Mouse (Mus musculus) midbrain, embryonic 11.5 days (tissue): ENCODE results near the gene Whrn. TPM values are rescaled to one million over a fixed set of nuclear protein-coding genes. Genes with fewer than 3 reads are reported as not detected.

Source experiments
- ATAC-seq: fragments of 200-750 bp; cut with Nextera tagmentation; 2 replicates; pipeline ENCODE4 v1.8.0; 2017; ENCODE audit warnings: moderate TSS enrichment, moderate library complexity; ENCODE audit not compliant: low FRiP score
- DNase-seq: peaks from one replicate; pipeline ENCODE4 v3.0.0; 2015; ENCODE audit warnings: low spot score; ENCODE audit errors: missing footprints
- H3K27ac ChIP-seq: fragments of 300-500 bp; sonication (generic); 2 replicates; pipeline ENCODE4 v1.5.1; 2014; ENCODE audit warnings: low read depth, low read length
- H3K27me3 ChIP-seq: fragments of 300-500 bp; sonication (generic); 2 replicates; pipeline ENCODE4 v1.6.1; 2014; ENCODE audit warnings: mild to moderate bottlenecking, low read length, moderate library complexity, mixed read lengths; ENCODE audit not compliant: control insufficient read depth, insufficient read depth
- H3K36me3 ChIP-seq: fragments of 300-500 bp; sonication (generic); 2 replicates; pipeline ENCODE4 v1.6.1; 2014; ENCODE audit warnings: mild to moderate bottlenecking, low read length, moderate library complexity, mixed read lengths; ENCODE audit not compliant: control insufficient read depth, insufficient read depth
- H3K4me1 ChIP-seq: fragments of 300-500 bp; sonication (generic); 2 replicates; pipeline ENCODE4 v1.6.1; 2014; ENCODE audit warnings: low read length; ENCODE audit not compliant: control insufficient read depth, insufficient read depth
- H3K4me2 ChIP-seq: fragments of 300-500 bp; sonication (generic); 2 replicates; pipeline ENCODE4 v1.6.1; 2014; ENCODE audit warnings: mild to moderate bottlenecking, moderate library complexity
- H3K4me3 ChIP-seq: fragments of 300-500 bp; sonication (generic); 2 replicates; pipeline ENCODE4 v1.5.1; 2014; ENCODE audit warnings: low read depth, low read length
- H3K9ac ChIP-seq: fragments of 300-500 bp; sonication (generic); 2 replicates; pipeline ENCODE4 v1.6.1; 2014; ENCODE audit warnings: low read length
- H3K9me3 ChIP-seq: fragments of 300-500 bp; sonication (generic); 2 replicates; pipeline ENCODE4 v1.6.1; 2016; ENCODE audit warnings: low read length; ENCODE audit not compliant: control insufficient read depth
- WGBS: fragments of 180-500 bp; shearing (Covaris S2); extraction: QIAGEN DNeasy Blood & Tissue Kit; methylation state at CpG from one replicate; pipeline ENCODE4 v1.1.7; 2014; 5-methylcytosine and 5-hydroxymethylcytosine counted together
- polyA plus RNA-seq: library from polyadenylated mRNA; unstranded; fragments of >200 nt; fragmentation: Nextera tagmentation; extraction: Ambion mirVana; gene quantifications from 2 replicates; pipeline ENCODE4 v1.2.1, GENCODE M21; 2014

Gene Whrn
- polyA plus RNA-seq, 1 experiment from 2014 or later, result 9.1 TPM

DNA sequence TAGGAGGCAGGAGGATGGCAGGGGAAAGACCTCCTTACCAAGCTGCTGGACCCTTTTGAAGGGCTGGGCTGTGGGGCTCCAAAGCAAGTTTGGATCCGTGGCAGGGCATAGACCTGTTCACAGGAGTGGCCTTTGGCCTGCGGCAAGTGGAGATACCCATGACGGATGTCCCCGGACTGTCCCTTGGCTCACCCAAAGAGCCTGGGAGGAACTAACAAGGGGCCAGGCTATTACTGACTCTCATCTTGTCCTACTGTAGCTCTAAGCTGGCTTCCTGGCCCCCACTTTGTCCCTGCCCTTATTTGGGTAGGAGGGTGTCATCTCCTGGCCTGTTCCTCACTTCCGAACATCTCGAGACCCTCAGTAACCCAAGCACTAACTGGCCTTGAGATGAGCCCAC, 93.2 kb downstream of the Whrn start:
- Histone ChIP-seq H3K9me3 (no peaks in the 10 kb centered on the region), H3K4me1 (peaks cover 25% of the 10 kb centered on the region), H3K27me3 (no peaks in the 10 kb centered on the region), H3K4me2 (peak overlapping the region; percentile 38), H3K27ac (peak overlapping the region; percentile 44), H3K9ac (peak overlapping the region; percentile 61), H3K4me3 (peak overlapping the region; percentile 18; the same call in 1 of the 2 replicates), H3K36me3 (no peaks in the 10 kb centered on the region)
- ATAC-seq (peak; percentile 8; the same call in 1 of the 2 replicates), DNase-seq (peak; percentile 91)
- 71% methylated on average over 6 of the region's 6 CpGs for WGBS

DNA sequence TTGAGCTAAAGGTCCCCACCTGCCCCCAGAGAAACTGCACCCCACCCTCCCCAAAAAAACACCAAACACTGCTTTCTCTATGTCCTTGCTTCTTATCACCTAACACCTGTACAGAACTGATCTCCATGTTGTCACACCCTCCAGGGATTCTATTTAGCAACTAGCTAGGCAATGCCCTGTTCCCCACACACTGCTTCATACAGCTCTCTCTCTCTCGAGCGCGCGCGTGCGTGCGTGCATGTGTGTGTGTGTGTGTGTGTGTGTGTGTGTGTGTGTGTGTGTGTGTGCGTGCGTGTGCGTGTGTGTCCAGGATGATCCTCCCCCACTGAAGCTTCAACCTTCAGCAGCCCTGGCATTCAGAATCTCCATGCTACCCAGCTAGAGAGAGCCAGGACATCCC, 93.7 kb downstream of the Whrn start:
- H3K4me1 ChIP-seq, result peaks cover 25% of the 10 kb centered on the region
- DNase-seq (no peak), ATAC-seq (no peak)
- WGBS, result 89% methylated on average over 10 of the region's 10 CpGs
- H3K4me3 ChIP-seq, result no peak overlapping the region
- no peak overlapping the region for H3K27ac ChIP-seq
- H3K9me3 ChIP-seq, result no peaks in the 10 kb centered on the region
- no peak overlapping the region; the same call in 1 of the 2 replicates for H3K9ac ChIP-seq
- no peaks in the 10 kb centered on the region for H3K27me3 ChIP-seq
- peak overlapping the region; percentile 38; the same call in 1 of the 2 replicates for H3K4me2 ChIP-seq
- no peaks in the 10 kb centered on the region for H3K36me3 ChIP-seq

DNA sequence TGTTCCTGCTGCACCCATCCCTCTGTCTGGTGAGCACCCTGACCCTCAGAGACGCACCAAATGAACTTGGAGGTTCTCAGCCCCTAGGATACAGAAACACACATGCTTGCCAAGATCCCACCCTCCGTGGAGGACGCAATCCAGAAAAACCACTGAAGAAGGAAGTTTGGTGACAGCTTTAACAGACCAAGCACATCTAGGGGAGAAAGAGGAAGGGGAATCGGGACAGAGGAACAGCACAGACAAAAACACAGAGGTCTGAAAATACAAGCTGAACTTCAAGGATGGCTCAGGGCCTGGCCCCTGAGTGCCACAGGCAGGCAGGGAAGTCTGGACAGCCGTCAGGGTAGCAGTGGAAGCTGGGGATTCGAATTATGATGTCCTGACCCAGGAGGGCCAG, 94.2 kb downstream of the Whrn start:
- H3K27ac ChIP-seq, result no peak overlapping the region
- H3K9ac ChIP-seq, result 0 out of 2 replicates have a peak overlapping the region, but pooled peaks have one; percentile 33
- no peak for ATAC-seq
- no peak for DNase-seq
- H3K4me1 ChIP-seq, result peaks cover 25% of the 10 kb centered on the region
- no peaks in the 10 kb centered on the region for H3K27me3 ChIP-seq
- H3K4me2 ChIP-seq, result no peak overlapping the region
- 86% methylated on average over 6 of the region's 6 CpGs for WGBS
- no peak overlapping the region for H3K4me3 ChIP-seq
- H3K36me3 ChIP-seq, result no peaks in the 10 kb centered on the region
- H3K9me3 ChIP-seq, result no peaks in the 10 kb centered on the region

DNA sequence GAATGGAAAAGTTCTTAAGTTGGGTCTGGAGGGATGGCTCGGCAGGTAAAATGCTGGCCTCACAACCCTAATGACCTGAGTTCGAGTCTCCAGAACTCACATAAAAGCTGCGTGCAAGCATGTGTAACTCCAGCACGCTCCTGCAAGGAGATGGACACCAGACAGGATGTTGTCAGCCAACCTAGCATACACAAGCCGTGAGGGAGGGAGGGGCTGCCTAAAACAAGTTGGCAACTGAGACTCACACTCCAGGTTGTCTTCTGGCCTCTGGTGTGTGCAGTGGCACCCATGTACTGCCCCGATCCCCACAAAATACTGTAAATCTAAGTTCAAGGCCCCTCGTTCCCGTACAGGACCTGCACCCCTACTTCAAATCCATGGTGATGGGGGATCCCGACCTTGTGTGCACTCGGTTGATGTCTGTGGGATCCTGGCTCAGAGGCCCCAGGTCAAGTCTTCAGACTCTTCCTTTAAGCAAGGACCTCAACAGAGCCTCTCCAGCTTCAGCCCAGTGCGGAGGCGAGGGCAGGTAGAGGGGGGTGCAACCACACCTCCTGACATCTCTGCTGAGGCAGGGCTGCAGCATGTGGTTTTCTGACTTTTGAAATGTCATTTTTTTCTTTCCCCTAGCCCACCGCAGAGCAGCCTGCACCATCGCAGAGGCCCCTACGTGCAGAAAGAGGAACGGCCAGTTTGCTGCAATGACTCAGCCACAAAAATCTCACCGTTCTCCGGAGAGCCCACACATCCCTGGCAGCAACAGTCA, 95.1 kb downstream of the Whrn start:
- Histone ChIP-seq H3K36me3 (no peaks in the 10 kb centered on the region), H3K9ac (no peak overlapping the region; the same call in 1 of the 2 replicates), H3K4me2 (no peak overlapping the region), H3K27me3 (no peaks in the 10 kb centered on the region), H3K4me1 (peaks cover 25% of the 10 kb centered on the region), H3K4me3 (no peak overlapping the region), H3K27ac (no peak overlapping the region), H3K9me3 (no peaks in the 10 kb centered on the region)
- ATAC-seq, result no peak
- 94% methylated on average over 18 of the region's 18 CpGs for WGBS
- DNase-seq, result no peak

DNA sequence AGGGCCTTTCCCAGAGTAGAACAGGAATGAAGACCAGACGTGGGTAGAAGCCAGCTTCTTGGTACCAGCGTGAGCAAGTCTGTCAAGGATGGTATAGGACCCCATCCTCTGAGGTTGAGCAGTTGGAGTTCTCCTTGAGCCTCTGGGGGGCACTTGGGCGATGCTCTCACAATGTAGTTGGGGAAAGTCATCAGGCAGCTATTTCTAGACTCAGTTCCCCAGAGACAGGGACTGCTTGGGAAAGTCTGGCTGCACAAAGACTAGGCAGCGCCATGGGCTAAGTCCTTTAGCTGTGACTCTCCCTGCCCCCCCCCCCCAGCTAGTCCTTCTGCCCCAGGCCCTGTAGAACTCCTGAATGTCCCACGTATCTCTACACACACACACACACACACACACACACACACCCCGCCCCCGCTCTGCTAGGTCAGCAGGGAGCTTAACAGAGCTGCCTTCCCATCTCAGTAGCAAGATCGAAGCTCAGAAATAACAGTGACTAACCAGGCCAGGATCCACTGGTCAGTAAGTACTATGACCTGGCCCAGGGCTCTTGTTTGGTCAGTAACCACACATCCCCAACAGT, 96.0 kb downstream of the Whrn start:
- H3K27ac ChIP-seq, result no peak overlapping the region
- 66% methylated on average over 8 of the region's 8 CpGs for WGBS
- no peak overlapping the region for H3K4me3 ChIP-seq
- H3K9ac ChIP-seq, result no peak overlapping the region
- no peak overlapping the region for H3K4me2 ChIP-seq
- H3K9me3 ChIP-seq, result no peaks in the 10 kb centered on the region
- no peaks in the 10 kb centered on the region for H3K27me3 ChIP-seq
- DNase-seq (no peak), ATAC-seq (no peak)
- peaks cover 21% of the 10 kb centered on the region for H3K4me1 ChIP-seq
- H3K36me3 ChIP-seq, result 0 out of 2 replicates have a peak, but pooled peaks cover 5% of the 10 kb centered on the region

DNA sequence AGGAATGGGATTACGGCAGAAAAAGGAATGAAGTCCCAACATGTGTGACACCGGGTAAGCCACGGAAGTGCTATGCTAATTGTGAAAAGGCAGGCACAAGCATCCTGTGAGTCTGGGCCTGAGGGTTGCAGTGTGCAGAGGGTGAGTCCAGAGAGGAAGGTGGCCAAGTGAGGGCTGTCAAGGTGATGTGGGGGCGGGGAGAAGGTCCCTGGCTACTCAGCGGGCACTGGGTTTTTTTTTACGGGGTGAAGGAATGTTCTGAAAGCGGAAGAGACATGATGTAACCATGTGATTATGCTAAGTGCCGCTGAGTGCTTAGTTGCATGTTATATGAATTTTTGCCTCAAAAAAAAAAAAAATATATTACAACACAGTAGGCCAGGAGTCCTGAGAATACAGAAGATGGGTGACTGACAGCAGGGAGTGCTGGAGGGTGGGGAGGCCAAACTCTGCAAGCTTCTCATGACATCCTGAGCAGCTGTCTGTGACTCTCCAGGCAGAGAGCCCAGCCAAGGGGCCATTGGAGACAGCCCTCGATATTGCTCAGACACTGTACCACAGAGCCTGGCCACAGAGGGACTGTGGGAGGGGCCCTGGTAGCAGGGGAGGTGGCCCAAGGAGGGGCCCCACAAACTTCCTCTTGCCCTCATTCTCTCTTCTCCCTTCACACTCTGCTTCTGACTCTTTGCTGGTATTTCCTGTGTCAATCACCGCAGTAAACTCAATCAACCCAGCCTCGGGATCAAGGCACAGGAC, 96.8 kb downstream of the Whrn start:
- Histone ChIP-seq H3K27me3 (no peaks in the 10 kb centered on the region), H3K4me2 (no peak overlapping the region), H3K4me1 (peaks cover 18% of the 10 kb centered on the region), H3K36me3 (0 out of 2 replicates have a peak, but pooled peaks cover 5% of the 10 kb centered on the region), H3K9me3 (no peaks in the 10 kb centered on the region), H3K4me3 (no peak overlapping the region), H3K9ac (no peak overlapping the region), H3K27ac (no peak overlapping the region)
- ATAC-seq (no peak), DNase-seq (no peak)
- WGBS, result 80% methylated on average over 11 of the region's 11 CpGs

DNA sequence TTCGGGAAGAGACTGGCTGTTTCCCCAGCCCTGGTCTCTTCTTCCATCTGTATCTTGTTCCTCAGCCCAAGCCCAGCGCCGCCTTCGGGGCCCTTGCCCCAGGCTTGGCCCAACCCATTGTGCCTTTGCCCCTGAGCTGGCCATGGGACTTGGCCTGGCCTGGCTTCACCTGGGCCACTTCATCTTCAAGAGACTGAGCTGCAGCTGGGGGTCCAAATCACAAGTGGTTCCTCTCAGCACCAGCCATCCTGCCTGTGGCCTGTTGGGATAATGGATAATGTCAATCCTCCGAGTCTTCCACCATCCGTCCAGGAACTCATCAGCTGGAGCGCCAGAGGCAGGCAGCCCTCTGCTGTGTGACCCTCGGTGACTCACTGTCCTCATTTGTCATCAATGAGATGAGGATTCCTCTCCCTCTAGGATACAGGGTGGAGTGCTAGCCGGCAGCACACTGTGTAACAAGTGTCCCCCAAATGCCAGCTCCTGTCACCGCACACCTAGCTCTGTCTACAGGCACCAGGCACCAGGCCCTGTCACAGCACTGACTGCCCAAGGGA, 97.7 kb downstream of the Whrn start:
- no peak overlapping the region for H3K27ac ChIP-seq
- WGBS, result 90% methylated on average over 10 of the region's 10 CpGs

DNA sequence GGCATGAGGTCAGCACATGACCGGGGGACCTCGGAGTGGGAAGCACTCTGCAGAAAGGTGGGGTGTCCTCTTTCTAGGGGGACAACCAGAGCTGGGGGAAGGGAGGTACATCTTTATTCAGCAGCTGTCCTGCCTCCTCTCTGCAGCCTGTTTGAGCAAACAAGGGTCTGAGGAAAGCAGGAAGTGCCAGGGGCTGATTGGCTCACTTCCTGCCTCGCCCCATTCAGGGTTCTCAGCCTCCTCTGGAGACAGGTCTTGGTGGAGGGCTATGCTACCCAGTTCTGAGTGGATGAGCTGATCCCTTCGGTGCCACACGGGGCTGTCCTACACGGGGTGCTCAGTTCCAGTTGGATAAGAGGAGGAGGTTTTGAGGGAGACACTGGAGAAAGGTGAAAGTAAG, 104.5 kb downstream of the Whrn start:
- Histone ChIP-seq H3K27ac (no peak overlapping the region), H3K4me1 (peaks cover 28% of the 10 kb centered on the region), H3K9me3 (no peaks in the 10 kb centered on the region), H3K27me3 (no peaks in the 10 kb centered on the region), H3K4me3 (no peak overlapping the region), H3K36me3 (0 out of 2 replicates have a peak, but pooled peaks cover 5% of the 10 kb centered on the region), H3K4me2 (no peak overlapping the region), H3K9ac (no peak overlapping the region)
- ATAC-seq (no peak), DNase-seq (no peak)
- 86% methylated on average over 6 of the region's 6 CpGs for WGBS

More for the DNA sequence above, 97.7 kb downstream of the Whrn start:
- Histone ChIP-seq H3K36me3 (0 out of 2 replicates have a peak, but pooled peaks cover 5% of the 10 kb centered on the region), H3K4me1 (peaks cover 10% of the 10 kb centered on the region), H3K4me2 (no peak overlapping the region), H3K4me3 (no peak overlapping the region), H3K27me3 (no peaks in the 10 kb centered on the region), H3K9me3 (no peaks in the 10 kb centered on the region), H3K9ac (no peak overlapping the region)
- no peak for DNase-seq
- no peak for ATAC-seq
